ENCODE assay signal across 27 mouse cellular contexts in genomic region chr3:137529592-137529960, GRCm38 (mm10).
DNase-seq lines count a peak whose midpoint lies in the region; ATAC-seq lines count a peak whose summit lies in the region.
"Had no signal": no experiment of that assay in that cellular context is flagged by ENCODE, and none has a peak within 500 bp of the region (broad histone marks: within the 10 kb centered on the region; RNA-seq: fewer than 3 reads in every experiment).

No protein-coding gene starts in this region.

- no peak overlapping the region for H3K4me3 ChIP-seq in hindbrain, embryonic 10.5 days
- H3K4me3 ChIP-seq in hindbrain, embryonic 11.5 days (ENCODE audit: low read depth, low read length), result no peak overlapping the region
- no peak overlapping the region for H3K4me3 ChIP-seq in midbrain, embryonic 15.5 days
- H3K4me3 ChIP-seq in midbrain, embryonic 10.5 days, result no peak overlapping the region
- H3K4me3 ChIP-seq in embryonic facial prominence, embryonic 15.5 days (replicated peaks), result no peak overlapping the region
- H3K4me3 ChIP-seq in intestine, embryonic 15.5 days (replicated peaks), result no peak overlapping the region
- H3K4me3 ChIP-seq: heart, embryonic 10.5 days; heart, embryonic 15.5 days; hindbrain, embryonic 15.5 days; limb, embryonic 10.5 days; limb, embryonic 15.5 days; liver, embryonic 13.5 days; megakaryocyte, embryonic 14.5 days; neural tube, embryonic 13.5 days had no signal

- H3K27ac ChIP-seq in hindbrain, embryonic 10.5 days, result 0 out of 2 replicates have a peak overlapping the region, but pooled peaks have one; percentile 29
- no peak overlapping the region for H3K27ac ChIP-seq in hindbrain, embryonic 11.5 days (ENCODE audit: low read depth, low read length)
- H3K27ac ChIP-seq in midbrain, embryonic 15.5 days, result peak overlapping the region; percentile 47; the same call in 1 of the 2 replicates
- H3K27ac ChIP-seq in midbrain, embryonic 10.5 days (replicated peaks), result no peak overlapping the region
- peak overlapping the region; percentile 63 for H3K27ac ChIP-seq in embryonic facial prominence, embryonic 15.5 days (replicated peaks)
- H3K27ac ChIP-seq in intestine, embryonic 15.5 days, result no peak overlapping the region
- H3K27ac ChIP-seq: heart, embryonic 10.5 days; heart, embryonic 15.5 days; limb, embryonic 15.5 days; liver, embryonic 13.5 days; neural tube, embryonic 13.5 days had no signal

- peaks cover 16% of the 10 kb centered on the region for H3K4me1 ChIP-seq in hindbrain, embryonic 10.5 days (replicated peaks)
- no peaks in the 10 kb centered on the region for H3K4me1 ChIP-seq in hindbrain, embryonic 11.5 days (replicated peaks; ENCODE audit: control insufficient read depth, insufficient read depth, low read length)
- H3K4me1 ChIP-seq in midbrain, embryonic 15.5 days, result peaks cover 10% of the 10 kb centered on the region
- H3K4me1 ChIP-seq in midbrain, embryonic 10.5 days, result peaks cover 11% of the 10 kb centered on the region
- H3K4me1 ChIP-seq in embryonic facial prominence, embryonic 15.5 days, result peaks cover 23% of the 10 kb centered on the region
- no peaks in the 10 kb centered on the region for H3K4me1 ChIP-seq in intestine, embryonic 15.5 days (replicated peaks)
- H3K4me1 ChIP-seq: heart, embryonic 10.5 days; heart, embryonic 15.5 days; liver, embryonic 13.5 days; megakaryocyte, embryonic 14.5 days had no signal

- peaks cover 6% of the 10 kb centered on the region; the same call in 1 of the 2 replicates for H3K27me3 ChIP-seq in hindbrain, embryonic 10.5 days (ENCODE audit: insufficient read depth, poor library complexity, severe bottlenecking)
- H3K27me3 ChIP-seq in hindbrain, embryonic 11.5 days (ENCODE audit: control insufficient read depth, insufficient read depth, low read length), result no peaks in the 10 kb centered on the region
- no peaks in the 10 kb centered on the region for H3K27me3 ChIP-seq in midbrain, embryonic 15.5 days (replicated peaks)
- peaks cover 4% of the 10 kb centered on the region for H3K27me3 ChIP-seq in midbrain, embryonic 10.5 days (ENCODE audit: low read depth, poor library complexity, severe bottlenecking)
- H3K27me3 ChIP-seq in embryonic facial prominence, embryonic 15.5 days, result no peaks in the 10 kb centered on the region
- H3K27me3 ChIP-seq in intestine, embryonic 15.5 days (replicated peaks), result no peaks in the 10 kb centered on the region
- H3K27me3 ChIP-seq: heart, embryonic 15.5 days; hindbrain, embryonic 15.5 days; limb, embryonic 15.5 days; liver, embryonic 13.5 days; megakaryocyte, embryonic 14.5 days; neural tube, embryonic 13.5 days had no signal

- 72% methylated on average over 2 of the region's 2 CpGs for whole genome bisulfite sequencing in hindbrain, embryonic 10.5 days
- 67% methylated on average over 2 of the region's 2 CpGs for WGBS in hindbrain, embryonic 11.5 days
- 50% methylated on average over 2 of the region's 2 CpGs for WGBS in midbrain, embryonic 15.5 days
- 80% methylated on average over 2 of the region's 2 CpGs for WGBS in midbrain, embryonic 10.5 days
- WGBS in embryonic facial prominence, embryonic 15.5 days, result 17% methylated on average over 2 of the region's 2 CpGs
- WGBS in intestine, embryonic 15.5 days, result 47% methylated on average over 2 of the region's 2 CpGs

- H3K9me3 ChIP-seq in hindbrain, embryonic 10.5 days, result no peaks in the 10 kb centered on the region
- H3K9me3 ChIP-seq in hindbrain, embryonic 11.5 days (ENCODE audit: control insufficient read depth, low read length), result no peaks in the 10 kb centered on the region
- no peaks in the 10 kb centered on the region for H3K9me3 ChIP-seq in midbrain, embryonic 15.5 days
- H3K9me3 ChIP-seq in midbrain, embryonic 10.5 days (replicated peaks), result no peaks in the 10 kb centered on the region
- no peaks in the 10 kb centered on the region for H3K9me3 ChIP-seq in embryonic facial prominence, embryonic 15.5 days (replicated peaks)
- H3K9me3 ChIP-seq in intestine, embryonic 15.5 days, result no peaks in the 10 kb centered on the region
- H3K9me3 ChIP-seq: heart, embryonic 10.5 days; heart, embryonic 15.5 days; hindbrain, embryonic 15.5 days; limb, embryonic 10.5 days; limb, embryonic 15.5 days; liver, embryonic 13.5 days; megakaryocyte, embryonic 14.5 days; neural tube, embryonic 13.5 days had no signal

- intact Hi-C loops in heart, postnatal 36 days (cut with DNase I), result no loop called here

- no peak overlapping the region for H3K9ac ChIP-seq in hindbrain, embryonic 11.5 days (ENCODE audit: low read depth, low read length)
- no peak overlapping the region for H3K9ac ChIP-seq in midbrain, embryonic 15.5 days
- no peak overlapping the region for H3K9ac ChIP-seq in embryonic facial prominence, embryonic 15.5 days
- H3K9ac ChIP-seq in intestine, embryonic 15.5 days, result no peak overlapping the region
- H3K9ac ChIP-seq: heart, embryonic 15.5 days; hindbrain, embryonic 15.5 days; limb, embryonic 15.5 days; liver, embryonic 13.5 days; neural tube, embryonic 13.5 days had no signal

- no peak for DNase-seq in hindbrain, embryonic 10.5 days (ENCODE audit: low spot score)
- DNase-seq in hindbrain, embryonic 11.5 days (ENCODE audit: low spot score), result no peak
- no peak for DNase-seq in midbrain, embryonic 10.5 days (ENCODE audit: low spot score)
- no peak for DNase-seq in heart, postnatal 36 days
- DNase-seq: adrenal gland, postnatal 14 days; cerebellum, adult 11 months; cerebellum, adult 9-10 months; gastrocnemius, postnatal 25 days; kidney, adult 2 months; kidney, postnatal 36 days; layer of hippocampus, postnatal 36 days; liver, embryonic 13.5 days; lung, adult 18-20 months; lung, postnatal 4 days; thymus, postnatal 14 days had no signal

- H3K4me2 ChIP-seq in hindbrain, embryonic 11.5 days (replicated peaks; ENCODE audit: low read depth, low read length), result no peak overlapping the region
- H3K4me2 ChIP-seq in midbrain, embryonic 15.5 days, result no peak overlapping the region
- no peak overlapping the region for H3K4me2 ChIP-seq in embryonic facial prominence, embryonic 15.5 days (replicated peaks)
- no peak overlapping the region for H3K4me2 ChIP-seq in intestine, embryonic 15.5 days (replicated peaks)
- H3K4me2 ChIP-seq: heart, embryonic 15.5 days; hindbrain, embryonic 15.5 days; limb, embryonic 15.5 days; liver, embryonic 13.5 days; neural tube, embryonic 13.5 days had no signal

- H3K36me3 ChIP-seq in hindbrain, embryonic 10.5 days, result no peaks in the 10 kb centered on the region
- no peaks in the 10 kb centered on the region for H3K36me3 ChIP-seq in hindbrain, embryonic 11.5 days (ENCODE audit: control insufficient read depth, insufficient read depth, low read length)
- no peaks in the 10 kb centered on the region for H3K36me3 ChIP-seq in midbrain, embryonic 15.5 days (replicated peaks)
- no peaks in the 10 kb centered on the region for H3K36me3 ChIP-seq in midbrain, embryonic 10.5 days
- H3K36me3 ChIP-seq in embryonic facial prominence, embryonic 15.5 days, result no peaks in the 10 kb centered on the region
- H3K36me3 ChIP-seq in intestine, embryonic 15.5 days, result no peaks in the 10 kb centered on the region
- H3K36me3 ChIP-seq: heart, embryonic 10.5 days; heart, embryonic 15.5 days; hindbrain, embryonic 15.5 days; limb, embryonic 10.5 days; limb, embryonic 15.5 days; liver, embryonic 13.5 days; neural tube, embryonic 13.5 days had no signal

- no peak for ATAC-seq in hindbrain, embryonic 11.5 days (ENCODE audit: low FRiP score)
- ATAC-seq in midbrain, embryonic 15.5 days (replicated peaks), result no peak
- no peak for ATAC-seq in embryonic facial prominence, embryonic 15.5 days (ENCODE audit: insufficient number of reproducible peaks, low FRiP score, low TSS enrichment, low read depth)
- ATAC-seq in intestine, embryonic 15.5 days, result no peak
- ATAC-seq: CD4-positive, CD25-positive, alpha-beta regulatory T cell, adult 4 months; lung, postnatal 0 days had no signal

Comparison
In these comparisons a context has a peak if more than half of its experiments do, and no peak if none do; other contexts are left out.
1. H3K27ac ChIP-seq: peak in hindbrain, embryonic 10.5 days (single experiment), midbrain, embryonic 15.5 days (single experiment) and embryonic facial prominence, embryonic 15.5 days (single experiment); none in hindbrain, embryonic 11.5 days (single experiment), midbrain, embryonic 10.5 days (single experiment) and intestine, embryonic 15.5 days (single experiment).